Mouse (Mus musculus) embryonic facial prominence, embryonic 14.5 days (tissue): ENCODE data around the gene Ina. TPM values are rescaled to one million over a fixed set of nuclear protein-coding genes. Genes with fewer than 3 reads are reported as not detected.

ENCODE experiments used
- ATAC-seq: fragments of 200-750 bp; cut with Nextera tagmentation; 2 replicates; pipeline ENCODE4 v1.8.0; 2017; ENCODE audit warnings: low read depth, moderate number of reproducible peaks, moderate TSS enrichment
- DNase-seq: peaks from one replicate; pipeline ENCODE4 v3.0.0-alpha.2; 2015; ENCODE audit warnings: low spot score
- H3K27ac ChIP-seq: fragments of 300-500 bp; sonication (generic); replicated peaks from 2 replicates; pipeline ENCODE4 v1.5.1; 2014; ENCODE audit warnings: low read depth, mild to moderate bottlenecking, low read length, moderate library complexity
- H3K27me3 ChIP-seq: fragments of 300-500 bp; sonication (generic); replicated peaks from 2 replicates; pipeline ENCODE4 v1.6.1; 2014; ENCODE audit warnings: low read length; ENCODE audit not compliant: control insufficient read depth, insufficient read depth
- H3K36me3 ChIP-seq: fragments of 300-500 bp; sonication (generic); 2 replicates; pipeline ENCODE4 v1.6.1; 2014; ENCODE audit warnings: low read length, mixed read lengths; ENCODE audit not compliant: control insufficient read depth, insufficient read depth
- H3K4me1 ChIP-seq: fragments of 300-500 bp; sonication (generic); 2 replicates; pipeline ENCODE4 v1.6.1; 2014; ENCODE audit warnings: antibody characterized with exemption, low read length; ENCODE audit not compliant: control insufficient read depth, insufficient read depth
- H3K4me2 ChIP-seq: fragments of 300-500 bp; sonication (generic); 2 replicates; pipeline ENCODE4 v1.6.1; 2014; ENCODE audit warnings: low read depth, mild to moderate bottlenecking, low read length, moderate library complexity, mixed read lengths
- H3K4me3 ChIP-seq: fragments of 300-500 bp; sonication (generic); 2 replicates; pipeline ENCODE4 v1.5.1; 2014; ENCODE audit warnings: low read depth, mild to moderate bottlenecking, low read length
- H3K9ac ChIP-seq: fragments of 300-500 bp; sonication (generic); 2 replicates; pipeline ENCODE4 v1.6.1; 2014; ENCODE audit warnings: low read depth, mild to moderate bottlenecking, low read length, moderate library complexity, mixed read lengths
- H3K9me3 ChIP-seq: fragments of 300-500 bp; sonication (generic); 2 replicates; pipeline ENCODE4 v1.6.1; 2016; ENCODE audit warnings: low read length; ENCODE audit not compliant: control insufficient read depth
- WGBS: fragments of 180-500 bp; shearing (Covaris S2); extraction: QIAGEN DNeasy Blood & Tissue Kit; methylation state at CpG from one replicate; pipeline ENCODE4 v1.1.7; 2014; 5-methylcytosine and 5-hydroxymethylcytosine counted together
- polyA plus RNA-seq: library from polyadenylated mRNA; unstranded; fragments of >200 nt; fragmentation: Nextera tagmentation; extraction: Ambion mirVana; gene quantifications from 2 replicates; pipeline ENCODE4 v1.2.1, GENCODE M21; 2014

Ina gene
- polyA plus RNA-seq, 1 experiment from 2014 or later = 17.6 TPM

DNA sequence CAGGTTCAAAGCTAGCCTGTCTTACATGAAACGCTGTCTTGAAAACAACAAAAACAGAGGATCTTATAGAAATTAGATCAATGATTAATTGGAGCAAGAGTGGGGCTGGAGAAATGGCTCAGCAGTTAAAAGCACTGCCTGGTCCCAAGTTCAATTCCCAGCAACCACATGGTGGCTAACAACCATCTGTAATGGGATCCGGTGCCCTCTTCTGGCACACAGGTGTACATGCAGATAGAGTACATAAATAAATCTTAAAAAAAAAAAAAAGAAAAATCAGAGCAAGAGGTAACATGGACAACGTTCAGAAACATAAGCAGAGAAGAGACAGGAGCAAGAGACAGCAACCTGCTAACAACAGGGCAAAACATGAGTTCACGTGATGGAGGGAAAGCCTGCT lies 12.0 kb downstream of the Ina start:
- Histone ChIP-seq H3K27ac (no peak overlapping the region), H3K27me3 (no peaks in the 10 kb centered on the region), H3K9me3 (no peaks in the 10 kb centered on the region), H3K4me1 (no peaks in the 10 kb centered on the region), H3K9ac (no peak overlapping the region), H3K4me3 (no peak overlapping the region), H3K4me2 (no peak overlapping the region), H3K36me3 (no peaks in the 10 kb centered on the region)
- DNase-seq (no peak), ATAC-seq (no peak)
- 91% methylated on average over 4 of the region's 4 CpGs for WGBS

DNA sequence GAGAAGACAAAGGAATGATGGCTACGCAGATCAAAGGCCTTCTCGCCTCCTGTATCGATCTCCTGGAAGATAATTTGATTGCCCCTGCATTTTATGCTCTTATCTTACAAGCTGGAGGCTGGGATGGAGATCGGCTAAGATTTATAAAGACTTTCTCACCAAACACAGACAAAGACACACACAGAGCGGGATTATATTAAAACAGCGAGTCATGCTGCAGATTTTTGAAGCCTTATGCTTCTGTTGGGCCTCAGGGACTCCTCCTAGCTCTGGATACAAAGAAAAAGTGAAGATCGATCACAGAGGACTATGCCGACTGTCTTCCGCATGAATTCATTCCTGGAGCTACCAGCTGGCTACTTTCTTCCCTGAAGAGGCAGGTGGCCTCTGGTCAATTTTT lies 15.3 kb downstream of the Ina start:
- Histone ChIP-seq H3K4me1 (no peaks in the 10 kb centered on the region), H3K36me3 (peaks cover 20% of the 10 kb centered on the region), H3K9ac (no peak overlapping the region), H3K4me3 (no peak overlapping the region), H3K27ac (no peak overlapping the region), H3K9me3 (no peaks in the 10 kb centered on the region), H3K27me3 (no peaks in the 10 kb centered on the region), H3K4me2 (no peak overlapping the region)
- WGBS = 77% methylated on average over 9 of the region's 9 CpGs
- DNase-seq (no peak), ATAC-seq (no peak)

DNA sequence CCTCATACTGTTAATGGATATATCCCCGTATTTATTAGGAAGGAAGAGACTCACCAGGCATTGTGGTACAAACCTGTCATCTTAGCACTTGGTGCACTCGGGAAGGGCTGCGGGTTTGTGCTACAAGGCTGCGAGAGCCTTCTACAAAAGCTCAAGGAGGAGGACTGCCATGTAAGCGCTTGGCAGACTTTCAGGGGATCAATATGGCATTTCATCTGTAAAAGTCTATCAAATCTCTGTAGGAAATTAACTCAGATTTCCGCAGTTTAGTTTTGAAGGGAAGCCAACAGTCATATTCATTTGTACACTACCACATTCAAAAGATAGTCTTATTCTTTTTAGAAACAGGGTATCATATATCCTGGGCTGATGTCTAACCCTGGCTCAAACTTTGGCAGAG lies 17.3 kb downstream of the Ina start:
- H3K4me2 ChIP-seq = no peak overlapping the region
- no peak overlapping the region for H3K4me3 ChIP-seq
- peaks cover 34% of the 10 kb centered on the region for H3K36me3 ChIP-seq
- no peaks in the 10 kb centered on the region for H3K27me3 ChIP-seq
- no peak for ATAC-seq
- 82% methylated on average over 6 of the region's 6 CpGs for WGBS
- H3K27ac ChIP-seq = no peak overlapping the region
- H3K9me3 ChIP-seq = no peaks in the 10 kb centered on the region
- DNase-seq = no peak
- H3K9ac ChIP-seq = no peak overlapping the region
- no peaks in the 10 kb centered on the region for H3K4me1 ChIP-seq

DNA sequence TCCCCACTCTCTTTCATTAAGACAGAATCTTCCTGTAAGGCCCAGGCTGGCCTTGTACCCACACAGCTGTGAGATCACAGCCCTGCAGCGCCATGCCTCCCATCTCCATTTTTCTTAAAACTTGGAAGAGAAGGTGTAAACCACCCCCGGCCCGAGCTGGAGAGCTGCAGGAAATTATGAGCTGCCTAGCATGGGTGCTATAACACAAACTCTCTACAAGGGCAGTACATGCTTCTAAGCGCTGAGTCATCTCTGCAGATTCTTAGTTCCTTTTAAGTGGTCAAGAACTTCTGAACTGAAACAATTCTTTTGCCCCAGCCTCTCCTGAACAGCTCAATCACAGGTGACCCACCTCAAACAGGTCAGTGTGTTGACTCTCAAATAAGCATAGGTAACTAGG lies 20.4 kb downstream of the Ina start:
- ATAC-seq = no peak
- WGBS = 95% methylated on average over 4 of the region's 4 CpGs

DNA sequence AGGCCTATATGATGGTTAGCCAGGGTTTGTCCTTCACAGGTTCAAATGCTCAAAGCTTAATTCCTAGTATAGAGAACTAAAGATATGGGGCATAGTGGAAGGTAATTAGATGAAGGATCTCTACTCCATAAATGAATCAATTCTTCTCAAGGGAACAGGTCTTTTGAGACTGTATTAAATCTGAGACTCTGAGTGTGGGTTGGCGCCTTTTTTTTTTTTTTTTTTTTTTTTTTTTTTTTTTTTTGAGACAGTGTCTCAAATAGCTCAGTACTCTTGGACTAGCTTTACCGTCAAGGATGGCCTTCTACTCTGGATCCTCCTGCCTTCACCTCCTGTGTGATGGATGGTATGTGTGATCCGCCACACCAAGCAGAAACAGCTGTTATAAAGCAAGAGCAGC lies 22.1 kb downstream of the Ina start:
- ATAC-seq (no peak), DNase-seq (no peak)
- no peaks in the 10 kb centered on the region for H3K9me3 ChIP-seq
- H3K27me3 ChIP-seq = no peaks in the 10 kb centered on the region
- no peak overlapping the region for H3K27ac ChIP-seq
- no peaks in the 10 kb centered on the region for H3K4me1 ChIP-seq
- no peak overlapping the region for H3K9ac ChIP-seq
- peaks cover 76% of the 10 kb centered on the region for H3K36me3 ChIP-seq
- 83% methylated on average over 3 of the region's 3 CpGs for WGBS
- no peak overlapping the region for H3K4me3 ChIP-seq
- no peak overlapping the region for H3K4me2 ChIP-seq

More for the DNA sequence above, 20.4 kb downstream of the Ina start:
- Histone ChIP-seq H3K4me1 (no peaks in the 10 kb centered on the region), H3K9ac (no peak overlapping the region), H3K9me3 (no peaks in the 10 kb centered on the region), H3K27me3 (no peaks in the 10 kb centered on the region), H3K27ac (no peak overlapping the region), H3K4me2 (no peak overlapping the region), H3K4me3 (no peak overlapping the region), H3K36me3 (peaks cover 63% of the 10 kb centered on the region)
- DNase-seq = no peak

DNA sequence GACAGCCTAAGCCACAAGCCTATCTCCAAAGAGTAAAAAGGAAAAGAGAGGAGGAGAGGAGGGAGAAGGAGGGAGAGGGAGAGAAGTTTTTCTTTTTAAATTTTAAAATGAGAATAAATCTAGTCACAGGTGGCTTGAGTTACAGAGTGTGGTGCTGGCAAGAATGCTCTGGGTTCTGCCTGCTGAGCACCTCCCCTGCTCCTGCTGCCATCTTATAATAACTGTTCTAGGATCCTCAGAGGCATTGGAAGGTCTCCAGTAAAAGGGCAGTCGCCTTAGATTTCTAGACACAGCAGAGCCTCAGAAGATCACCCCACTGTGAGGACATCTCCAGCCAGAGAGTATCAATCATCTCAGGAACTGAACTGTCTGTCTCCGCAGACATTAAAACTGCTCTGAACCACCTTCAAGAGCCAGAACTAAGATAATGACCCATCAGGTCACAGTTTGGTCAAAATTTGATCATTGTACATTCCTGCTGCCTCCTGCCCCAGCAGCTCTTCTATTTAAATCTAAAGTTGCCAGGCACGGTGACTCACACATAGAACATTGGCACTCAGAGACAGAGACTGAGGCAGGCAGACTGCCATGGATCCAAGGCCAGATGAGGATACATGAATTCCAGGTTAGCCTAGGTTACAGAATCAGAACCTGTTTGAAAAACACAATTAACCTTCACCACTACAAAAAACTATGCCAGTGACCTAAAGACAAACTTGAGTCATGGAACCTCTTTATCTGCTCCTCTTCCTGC lies 26.4 kb downstream of the Ina start:
- no peak overlapping the region for H3K4me2 ChIP-seq
- DNase-seq (no peak), ATAC-seq (no peak)
- H3K36me3 ChIP-seq = peaks cover 63% of the 10 kb centered on the region
- no peak overlapping the region for H3K27ac ChIP-seq
- H3K4me3 ChIP-seq = no peak overlapping the region
- H3K9me3 ChIP-seq = no peaks in the 10 kb centered on the region
- no peak overlapping the region for H3K9ac ChIP-seq
- 92% methylated on average over 3 of the region's 3 CpGs for WGBS
- no peaks in the 10 kb centered on the region for H3K4me1 ChIP-seq
- H3K27me3 ChIP-seq = no peaks in the 10 kb centered on the region

DNA sequence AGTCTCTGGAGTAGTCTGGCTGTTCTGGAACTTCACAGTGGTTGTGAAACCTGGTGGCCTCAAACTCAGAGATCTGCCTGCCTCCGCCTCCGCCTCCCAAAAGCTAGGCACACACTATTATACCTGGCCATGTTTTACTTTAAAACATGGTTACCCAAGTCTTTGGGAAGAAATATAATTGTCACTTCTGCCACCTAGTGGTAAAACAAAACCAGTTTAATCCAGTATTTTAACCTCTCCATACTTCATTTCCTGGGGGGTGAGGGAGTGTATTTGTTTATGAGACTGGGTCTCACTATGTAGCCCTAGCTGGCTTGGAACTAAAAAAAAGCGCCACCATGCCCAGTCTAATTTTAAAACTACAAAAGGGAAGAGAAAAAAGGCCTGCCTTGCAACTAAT lies 29.1 kb downstream of the Ina start:
- Histone ChIP-seq H3K4me3 (no peak overlapping the region), H3K27me3 (no peaks in the 10 kb centered on the region), H3K4me1 (no peaks in the 10 kb centered on the region), H3K36me3 (peaks cover 61% of the 10 kb centered on the region), H3K9ac (no peak overlapping the region), H3K4me2 (no peak overlapping the region), H3K9me3 (no peaks in the 10 kb centered on the region), H3K27ac (no peak overlapping the region)
- WGBS = 84% methylated on average over 3 of the region's 3 CpGs
- ATAC-seq (no peak), DNase-seq (peak; percentile 27)

DNA sequence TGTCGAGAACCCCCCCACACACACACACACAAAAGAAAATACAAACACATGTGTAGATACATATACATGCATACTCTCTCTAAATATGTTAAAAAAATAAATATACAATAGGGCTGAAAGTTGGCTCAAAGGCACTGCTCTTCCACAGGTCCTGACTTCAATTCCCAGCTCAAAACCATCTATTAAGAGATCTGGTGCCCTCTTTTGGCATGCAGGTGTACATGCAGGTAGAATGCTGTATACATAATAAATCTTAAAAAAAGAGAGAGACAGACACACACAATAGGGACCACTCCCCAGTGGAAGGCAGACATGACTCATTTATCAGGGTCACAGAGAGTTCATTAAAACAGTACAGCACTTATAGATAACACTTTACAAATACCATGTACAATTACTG lies 31.8 kb downstream of the Ina start:
- Histone ChIP-seq H3K9me3 (no peaks in the 10 kb centered on the region), H3K36me3 (peaks cover 37% of the 10 kb centered on the region), H3K4me3 (no peak overlapping the region), H3K4me1 (peaks cover 13% of the 10 kb centered on the region), H3K27me3 (no peaks in the 10 kb centered on the region), H3K9ac (no peak overlapping the region), H3K27ac (no peak overlapping the region), H3K4me2 (no peak overlapping the region)
- ATAC-seq (no peak), DNase-seq (no peak)
- WGBS = 88% methylated on average over 1 of the region's 1 CpGs

DNA sequence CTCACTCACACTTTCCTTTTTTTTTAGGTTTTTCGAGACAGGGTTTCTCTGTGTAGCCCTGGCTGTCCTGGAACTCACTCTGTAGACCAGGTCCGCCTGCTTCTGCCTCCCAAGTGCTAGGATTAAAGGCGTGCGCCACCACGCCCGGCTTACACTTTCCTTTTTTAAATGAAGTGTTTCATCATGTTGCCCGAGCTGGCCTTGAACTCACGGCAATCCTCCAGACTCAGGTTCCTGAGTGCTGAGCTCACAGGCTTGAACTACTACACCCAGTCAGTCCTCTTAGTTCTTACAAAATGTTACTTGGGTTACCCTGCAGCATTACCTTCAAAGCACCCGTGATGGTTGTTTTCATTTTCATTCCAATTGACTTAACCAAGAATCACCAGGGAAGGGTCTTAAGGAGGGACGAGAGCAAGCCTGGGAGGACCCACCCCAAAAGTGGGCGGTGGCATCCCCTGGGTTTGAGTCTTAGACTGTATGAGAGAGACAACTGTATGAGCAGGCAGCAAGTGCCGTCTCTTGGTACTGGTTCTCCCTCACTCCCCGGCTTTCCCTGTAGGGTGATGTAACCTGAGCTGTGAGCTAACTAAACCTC lies 32.8 kb downstream of the Ina start:
- 78% methylated on average over 13 of the region's 13 CpGs for WGBS
- DNase-seq (no peak), ATAC-seq (no peak)
- peaks cover 13% of the 10 kb centered on the region for H3K4me1 ChIP-seq
- H3K27me3 ChIP-seq = no peaks in the 10 kb centered on the region
- H3K4me2 ChIP-seq = no peak overlapping the region
- H3K27ac ChIP-seq = no peak overlapping the region
- peaks cover 36% of the 10 kb centered on the region for H3K36me3 ChIP-seq
- no peak overlapping the region for H3K4me3 ChIP-seq
- no peaks in the 10 kb centered on the region for H3K9me3 ChIP-seq
- H3K9ac ChIP-seq = no peak overlapping the region
